Mouse (Mus musculus) ES-Bruce4 (cell line): ENCODE results near the gene Vmn1r79. TPM values are rescaled to one million over a fixed set of nuclear protein-coding genes. Genes with fewer than 3 reads are reported as not detected.
"Not testable (repeated sequence)": the region's sequence is repeated elsewhere in the genome, so short reads cannot be mapped to it uniquely, and the experiment has no call there.

Experiments used
- H3K27ac ChIP-seq: 2 replicates; pipeline ENCODE4 v1.5.1; 2012; ENCODE audit warnings: low read length, inconsistent platforms; ENCODE audit not compliant: insufficient read depth
- H3K27me3 ChIP-seq: 2 replicates; pipeline ENCODE4 v1.6.1; 2012; ENCODE audit warnings: mild to moderate bottlenecking, low read length, inconsistent platforms; ENCODE audit not compliant: control insufficient read depth, poor library complexity, insufficient read depth, severe bottlenecking
- H3K36me3 ChIP-seq: 2 replicates; pipeline ENCODE4 v1.6.1; 2012; ENCODE audit warnings: inconsistent platforms, mild to moderate bottlenecking, low read length, moderate library complexity; ENCODE audit not compliant: control insufficient read depth, poor library complexity, insufficient read depth, severe bottlenecking
- H3K4me1 ChIP-seq: one replicate; pipeline ENCODE4 v1.8.1; 2011; ENCODE audit warnings: low read length; ENCODE audit not compliant: control insufficient read depth, insufficient read depth
- H3K4me3 ChIP-seq: 2 replicates; pipeline ENCODE4 v1.5.1; 2011; ENCODE audit warnings: low read depth, mild to moderate bottlenecking, low read length
- H3K9ac ChIP-seq: 2 replicates; pipeline ENCODE4 v1.6.1; 2012; ENCODE audit warnings: low read depth, mild to moderate bottlenecking, inconsistent platforms; ENCODE audit not compliant: poor library complexity, severe bottlenecking
- H3K9me3 ChIP-seq: replicated peaks from 2 replicates; pipeline ENCODE4 v1.6.1; 2012; ENCODE audit warnings: mild to moderate bottlenecking, low read length, inconsistent platforms; ENCODE audit not compliant: control insufficient read depth, poor library complexity, insufficient read depth, severe bottlenecking
- CTCF ChIP-seq: IDR thresholded peaks from one replicate; pipeline ENCODE4 v1.8.1; 2011; ENCODE audit warnings: low read depth, low read length
- EP300 ChIP-seq: IDR thresholded peaks from 2 replicates; pipeline ENCODE4 v1.6.1; 2011; ENCODE audit warnings: low read depth, low read length; ENCODE audit not compliant: insufficient read depth
- POLR2A ChIP-seq: IDR thresholded peaks from one replicate; pipeline ENCODE4 v1.8.1; 2011; ENCODE audit warnings: low read length; ENCODE audit not compliant: insufficient read depth
- polyA plus RNA-seq: library from polyadenylated mRNA; stranded (reverse); fragments of >200 nt; gene quantifications from 2 replicates; pipeline ENCODE4 v1.2.4, GENCODE M21; 2011; ENCODE audit warnings: low read depth; ENCODE audit not compliant: missing spikeins, insufficient read depth, insufficient read length

Vmn1r79 gene
- 0.12 TPM in 1 of 2 replicates, not detected in the other for polyA plus RNA-seq

GRCm38 (mm10) chr7:12170979-12171378 lies at the start of gene Vmn1r79:
Vmn1r79 (plus strand) TSS chr7:12171279.
- not testable (repeated sequence) for H3K4me3 ChIP-seq, H3K9me3 ChIP-seq, H3K27ac ChIP-seq, H3K36me3 ChIP-seq, H3K27me3 ChIP-seq, H3K4me1 ChIP-seq, H3K9ac ChIP-seq

DNA sequence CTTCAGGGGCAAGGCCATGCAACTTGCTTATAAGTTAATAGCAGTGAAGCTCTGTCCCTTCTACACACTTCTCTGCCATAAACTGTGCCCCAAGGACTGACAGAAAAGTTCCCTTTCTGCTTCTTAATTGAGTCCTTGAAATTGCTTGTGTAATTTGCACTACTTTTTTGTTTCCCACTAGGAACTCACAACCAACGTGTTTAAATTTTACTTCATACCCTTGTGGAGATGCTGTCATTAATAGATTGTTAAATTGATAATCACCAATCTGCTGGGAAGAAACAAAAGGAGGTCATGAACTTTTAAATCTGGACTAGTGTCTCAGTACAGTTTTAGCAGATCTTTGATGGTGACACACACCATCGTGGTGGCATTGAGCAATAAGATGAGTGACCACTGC lies 21.1 kb upstream of the Vmn1r79 start, which contains the start of gene Vmn1r78:
Vmn1r78 (plus strand) TSS at position 301 of the 400 bp plus-strand sequence.
- no peak for TF ChIP-seq POLR2A
- TF ChIP-seq EP300, result no peak
- no peak for TF ChIP-seq CTCF
- H3K4me1 ChIP-seq, result no peaks in the 10 kb centered on the region
- no peaks in the 10 kb centered on the region for H3K9me3 ChIP-seq
- no peak within 1 kb of the TSS for H3K4me3 ChIP-seq
- no peak within 1 kb of the TSS for H3K27ac ChIP-seq
- H3K9ac ChIP-seq, result no peak within 1 kb of the TSS
- H3K27me3 ChIP-seq, result no peaks in the 10 kb centered on the region
- H3K36me3 ChIP-seq, result no peaks in the 10 kb centered on the region

DNA sequence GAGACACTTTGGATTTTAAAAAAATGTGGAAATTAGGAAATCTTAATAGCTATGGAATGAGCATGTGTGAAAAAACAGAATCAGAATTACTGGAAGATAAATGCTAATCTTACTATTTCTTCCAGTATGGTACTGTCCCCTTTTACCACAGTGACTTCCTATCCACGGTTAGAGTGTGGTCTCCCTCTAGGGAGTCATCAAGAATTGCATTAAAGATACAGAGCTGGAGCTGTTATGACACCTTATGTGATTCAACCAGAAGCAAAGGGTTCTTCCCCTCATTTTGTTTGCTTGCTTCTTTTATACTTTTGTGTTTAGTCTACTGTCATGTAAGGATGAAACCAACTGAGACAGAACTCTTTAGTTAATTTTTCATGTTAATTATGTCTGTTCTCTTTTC lies 14.6 kb upstream of the Vmn1r79 start:
- H3K27ac ChIP-seq, H3K9ac ChIP-seq, H3K4me3 ChIP-seq, H3K9me3 ChIP-seq, H3K27me3 ChIP-seq, H3K4me1 ChIP-seq, H3K36me3 ChIP-seq: not testable (repeated sequence)

GRCm38 (mm10) chr7:12172926-12173325 lies 1.8 kb downstream of the Vmn1r79 start:
- H3K9me3 ChIP-seq, H3K27ac ChIP-seq, H3K9ac ChIP-seq, H3K27me3 ChIP-seq, H3K36me3 ChIP-seq, H3K4me3 ChIP-seq, H3K4me1 ChIP-seq: not testable (repeated sequence)

DNA sequence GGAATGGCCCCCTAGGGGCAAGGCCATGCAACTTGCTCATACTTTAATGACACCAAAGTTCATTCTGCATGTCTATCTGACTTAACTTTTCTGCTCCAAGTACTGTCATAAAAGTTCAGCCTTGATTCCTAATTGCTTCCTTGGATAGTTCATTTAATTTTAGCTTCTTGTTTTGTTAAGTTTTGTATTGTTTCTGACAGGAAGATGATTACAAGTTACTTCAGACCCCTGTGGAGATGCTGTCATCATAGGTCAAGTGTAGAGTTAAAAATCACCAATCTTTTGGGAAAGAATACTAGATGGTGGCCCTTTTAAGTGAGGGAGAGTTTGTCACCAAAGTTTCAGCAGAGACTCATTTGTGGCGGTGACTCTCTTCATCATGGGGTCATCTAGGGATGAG lies 17.9 kb downstream of the Vmn1r79 start, which contains the start of gene Vmn1r80:
Vmn1r80 (plus strand) TSS at position 301 of the 400 bp plus-strand sequence.
- TF ChIP-seq POLR2A, result no peak
- TF ChIP-seq EP300, result no peak
- TF ChIP-seq CTCF, result no peak
- Histone ChIP-seq H3K9ac (no peak within 1 kb of the TSS), H3K9me3 (no peaks in the 10 kb centered on the region), H3K27ac (no peak within 1 kb of the TSS), H3K4me1 (no peaks in the 10 kb centered on the region), H3K36me3 (no peaks in the 10 kb centered on the region), H3K27me3 (no peaks in the 10 kb centered on the region), H3K4me3 (no peak within 1 kb of the TSS)

DNA sequence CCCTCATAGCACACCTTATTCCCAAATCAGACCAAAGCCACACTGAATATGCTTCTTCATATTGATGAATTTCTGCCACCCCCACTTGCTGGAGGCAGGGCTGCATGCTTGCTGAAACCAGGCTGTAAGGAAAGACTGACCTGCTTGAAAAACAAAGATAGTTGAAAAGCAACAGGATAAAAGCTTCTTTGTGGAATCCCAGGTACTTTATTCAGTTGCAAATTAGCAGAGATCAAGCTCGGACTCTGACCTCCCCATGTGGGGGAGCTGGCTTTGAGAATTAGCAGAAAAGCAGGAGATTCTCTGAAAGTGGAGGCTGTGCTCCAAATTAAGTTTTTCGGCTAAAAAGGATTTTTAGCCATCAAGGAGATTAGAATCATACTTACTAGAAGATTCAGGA lies 33.1 kb downstream of the Vmn1r79 start:
- Histone ChIP-seq H3K9ac (no peak overlapping the region), H3K9me3 (peaks cover 5% of the 10 kb centered on the region; the same call in 1 of the 2 replicates), H3K27ac (peak overlapping the region; percentile 48; the same call in 1 of the 2 replicates), H3K27me3 (no peaks in the 10 kb centered on the region), H3K4me3 (no peak overlapping the region), H3K36me3 (no peaks in the 10 kb centered on the region), H3K4me1 (no peaks in the 10 kb centered on the region)
- TF ChIP-seq EP300 (no peak), POLR2A (no peak), CTCF (no peak)

Other genes starting within 250 kb of the Vmn1r79 start
- gene Vmn1r76, start 233.1 kb upstream of the Vmn1r79 start, polyA plus RNA-seq, result not detected in 2 replicates
- not detected in 2 replicates for gene Vmn1r77, start 134.5 kb upstream of the Vmn1r79 start, polyA plus RNA-seq
- not detected in 2 replicates for gene Vmn1r78, start 21.0 kb upstream of the Vmn1r79 start, polyA plus RNA-seq
- gene Vmn1r80, start 18.0 kb downstream of the Vmn1r79 start, polyA plus RNA-seq, result not detected in 2 replicates
- 0.05 and 0.12 TPM in 2 replicates for gene Vmn1r81, start 97.0 kb downstream of the Vmn1r79 start, polyA plus RNA-seq
- not detected in 2 replicates for gene Vmn1r82, start 129.2 kb downstream of the Vmn1r79 start, polyA plus RNA-seq
- gene Vmn1r83, start 158.2 kb downstream of the Vmn1r79 start, polyA plus RNA-seq, result not detected in 2 replicates
- gene Vmn1r84, start 198.0 kb downstream of the Vmn1r79 start, polyA plus RNA-seq, result not detected in 2 replicates